Mouse (Mus musculus) lung, postnatal 0 days (tissue): ENCODE results near the gene Jmjd1c. TPM values are rescaled to one million over a fixed set of nuclear protein-coding genes. Genes with fewer than 3 reads are reported as not detected.

ENCODE experiments used
- ATAC-seq: fragments of 200-750 bp; cut with Nextera tagmentation; 2 replicates; pipeline ENCODE4 v1.8.0; 2017; ENCODE audit warnings: moderate library complexity
- DNase-seq: peaks from one replicate; pipeline ENCODE4 v3.0.0-alpha.2; 2016; ENCODE audit warnings: low spot score
- H3K27ac ChIP-seq: fragments of 300-500 bp; sonication (generic); 2 replicates; pipeline ENCODE4 v1.5.1; 2014; ENCODE audit warnings: antibody characterized with exemption, mild to moderate bottlenecking, low read length, mixed read lengths
- H3K27me3 ChIP-seq: fragments of 300-500 bp; sonication (generic); replicated peaks from 2 replicates; pipeline ENCODE4 v1.6.1; 2014; ENCODE audit warnings: low read length, mixed read lengths; ENCODE audit not compliant: insufficient read depth
- H3K36me3 ChIP-seq: fragments of 300-500 bp; sonication (generic); 2 replicates; pipeline ENCODE4 v1.6.1; 2014; ENCODE audit warnings: low read length, mixed read lengths; ENCODE audit not compliant: insufficient read depth
- H3K4me1 ChIP-seq: fragments of 300-500 bp; sonication (generic); 2 replicates; pipeline ENCODE4 v1.6.1; 2014; ENCODE audit warnings: antibody characterized with exemption, low read depth, low read length, mixed read lengths; ENCODE audit not compliant: insufficient read depth
- H3K4me2 ChIP-seq: fragments of 300-500 bp; sonication (generic); replicated peaks from 2 replicates; pipeline ENCODE4 v1.6.1; 2014; ENCODE audit warnings: low read depth, mild to moderate bottlenecking, low read length, moderate library complexity, mixed read lengths
- H3K4me3 ChIP-seq: fragments of 300-500 bp; sonication (generic); 2 replicates; pipeline ENCODE4 v1.5.1; 2014; ENCODE audit warnings: low read depth, low read length
- H3K9ac ChIP-seq: fragments of 300-500 bp; sonication (generic); replicated peaks from 2 replicates; pipeline ENCODE4 v1.6.1; 2014; ENCODE audit warnings: low read depth, mild to moderate bottlenecking
- H3K9me3 ChIP-seq: fragments of 300-500 bp; sonication (generic); 2 replicates; pipeline ENCODE4 v1.6.1; 2016; ENCODE audit warnings: low read length, mixed read lengths
- CTCF ChIP-seq: IDR thresholded peaks from 2 replicates; pipeline ENCODE4 v1.5.1; 2016; ENCODE audit warnings: antibody characterized with exemption, mild to moderate bottlenecking
- EP300 ChIP-seq: IDR thresholded peaks from 2 replicates; pipeline ENCODE4 v1.6.1; 2016; ENCODE audit warnings: antibody characterized with exemption, mild to moderate bottlenecking, control low read depth
- WGBS: fragments of 180-500 bp; shearing (Covaris S2); extraction: QIAGEN DNeasy Blood & Tissue Kit; methylation state at CpG from one replicate; pipeline ENCODE4 v1.1.7; 2014; 5-methylcytosine and 5-hydroxymethylcytosine counted together
- polyA plus RNA-seq: library from polyadenylated mRNA; unstranded; fragments of >200 nt; fragmentation: Nextera tagmentation; extraction: Ambion mirVana; gene quantifications from 2 replicates; pipeline ENCODE4 v1.2.1, GENCODE M21; 2015

Jmjd1c gene
- polyA plus RNA-seq, 1 experiment from 2014 or later = 43.8 TPM

- Histone ChIP-seq H3K9me3 (no peaks in the 10 kb centered on the region), H3K36me3 (no peaks in the 10 kb centered on the region), H3K27me3 (no peaks in the 10 kb centered on the region), H3K9ac (no peak overlapping the region), H3K4me3 (no peak overlapping the region), H3K4me2 (no peak overlapping the region), H3K4me1 (no peaks in the 10 kb centered on the region; the same call in 1 of the 2 replicates), H3K27ac (peak overlapping the region; percentile 59)
- WGBS = 62% methylated on average over 11 of the region's 11 CpGs
- TF ChIP-seq CTCF (no peak), EP300 (peak; percentile 55)
- DNase-seq (peak; percentile 48), ATAC-seq (peak; percentile 46; the same call in 1 of the 2 replicates)
Observed at GRCm38 (mm10) chr10:67204652-67205407, 108.9 kb downstream of the Jmjd1c start.

GRCm38 (mm10) chr10:67207931-67208330 is 112.0 kb downstream of the Jmjd1c start:
- Histone ChIP-seq H3K4me3 (no peak overlapping the region), H3K4me1 (no peaks in the 10 kb centered on the region; the same call in 1 of the 2 replicates), H3K9me3 (no peaks in the 10 kb centered on the region), H3K27ac (no peak overlapping the region), H3K9ac (no peak overlapping the region), H3K4me2 (no peak overlapping the region), H3K36me3 (no peaks in the 10 kb centered on the region), H3K27me3 (no peaks in the 10 kb centered on the region)
- TF ChIP-seq EP300 = no peak
- no peak for TF ChIP-seq CTCF
- DNase-seq (no peak), ATAC-seq (no peak)
- 49% methylated on average over 2 of the region's 2 CpGs for WGBS

- Histone ChIP-seq H3K9me3 (no peaks in the 10 kb centered on the region), H3K27me3 (no peaks in the 10 kb centered on the region), H3K27ac (no peak overlapping the region), H3K4me2 (no peak overlapping the region), H3K4me3 (no peak overlapping the region), H3K4me1 (no peaks in the 10 kb centered on the region; the same call in 1 of the 2 replicates), H3K9ac (no peak overlapping the region), H3K36me3 (no peaks in the 10 kb centered on the region)
- TF ChIP-seq CTCF (peak; percentile 17), EP300 (no peak)
- ATAC-seq = no peak
- 46% methylated on average over 4 of the region's 4 CpGs for WGBS
- DNase-seq = no peak
Observed at GRCm38 (mm10) chr10:67209916-67210675, 114.2 kb downstream of the Jmjd1c start.

- ATAC-seq = no peak
- WGBS = 86% methylated on average over 5 of the region's 5 CpGs
- H3K4me1 ChIP-seq = no peaks in the 10 kb centered on the region; the same call in 1 of the 2 replicates
Observed at GRCm38 (mm10) chr10:67212031-67212430, 116.1 kb downstream of the Jmjd1c start.

GRCm38 (mm10) chr10:67213720-67214119 is 117.8 kb downstream of the Jmjd1c start:
- Histone ChIP-seq H3K9me3 (no peaks in the 10 kb centered on the region), H3K27ac (no peak overlapping the region), H3K9ac (no peak overlapping the region), H3K36me3 (no peaks in the 10 kb centered on the region; the same call in 1 of the 2 replicates), H3K4me3 (no peak overlapping the region), H3K4me1 (no peaks in the 10 kb centered on the region; the same call in 1 of the 2 replicates), H3K27me3 (no peaks in the 10 kb centered on the region), H3K4me2 (no peak overlapping the region)
- DNase-seq (peak; percentile 37), ATAC-seq (no peak)
- no peak for TF ChIP-seq CTCF
- no peak for TF ChIP-seq EP300
- 18% methylated on average over 1 of the region's 1 CpGs for WGBS

More at GRCm38 (mm10) chr10:67212031-67212430, 116.1 kb downstream of the Jmjd1c start:
- DNase-seq = no peak
- no peaks in the 10 kb centered on the region for H3K9me3 ChIP-seq
- H3K4me2 ChIP-seq = no peak overlapping the region
- no peak overlapping the region for H3K9ac ChIP-seq
- H3K27me3 ChIP-seq = no peaks in the 10 kb centered on the region
- no peaks in the 10 kb centered on the region for H3K36me3 ChIP-seq
- TF ChIP-seq EP300 = no peak
- no peak for TF ChIP-seq CTCF
- H3K27ac ChIP-seq = no peak overlapping the region
- H3K4me3 ChIP-seq = no peak overlapping the region

- ATAC-seq (no peak), DNase-seq (no peak)
- peaks cover 7% of the 10 kb centered on the region; the same call in 1 of the 2 replicates for H3K36me3 ChIP-seq
- no peak overlapping the region for H3K9ac ChIP-seq
- 46% methylated on average over 4 of the region's 4 CpGs for WGBS
- no peak overlapping the region for H3K4me2 ChIP-seq
- no peaks in the 10 kb centered on the region for H3K9me3 ChIP-seq
- H3K4me1 ChIP-seq = no peaks in the 10 kb centered on the region; the same call in 1 of the 2 replicates
- H3K27ac ChIP-seq = no peak overlapping the region
- H3K27me3 ChIP-seq = no peaks in the 10 kb centered on the region
- no peak overlapping the region for H3K4me3 ChIP-seq
- TF ChIP-seq EP300 (no peak), CTCF (no peak)
Observed at GRCm38 (mm10) chr10:67215133-67215532, 119.2 kb downstream of the Jmjd1c start.
